Mouse (Mus musculus) megakaryocyte-erythroid progenitor cell, adult 5-6 weeks (primary cell): ENCODE results near the gene Tinagl1. TPM values are rescaled to one million over a fixed set of nuclear protein-coding genes. Genes with fewer than 3 reads are reported as not detected.

Source experiments
- total RNA-seq, 2 experiments: library from RNA; stranded (forward) in 1 of 2; stranded (reverse) in 1 of 2; fragments of 200-1000, 215-1000 nt in 1 of 2; fragments of >200 nt in 1 of 2; fragmentation: Nextera tagmentation in 1 of 2; gene quantifications; 2 replicates each; pipeline ENCODE4 v1.2.3; 2014 to 2017

Tinagl1 gene
- total RNA-seq, 2 experiments from 2014 or later, result 1.8 to 15.3 TPM

Other genes with a start within 250 kb of the Tinagl1 start
- gene Spocd1, start 245.9 kb downstream of the Tinagl1 start, total RNA-seq (2014; fragmentation: Nextera tagmentation), result not detected in 2 replicates
- gene Spocd1, start 245.9 kb downstream of the Tinagl1 start, total RNA-seq (2017), result not detected in 2 replicates
- gene Adgrb2, start 190.3 kb downstream of the Tinagl1 start, total RNA-seq (2014; fragmentation: Nextera tagmentation), result 1.2 TPM in 1 of 2 replicates, not detected in the other
- gene Adgrb2, start 190.3 kb downstream of the Tinagl1 start, total RNA-seq (2017), result not detected in 2 replicates
- gene Col16a1, start 127.3 kb downstream of the Tinagl1 start, total RNA-seq (2014; fragmentation: Nextera tagmentation), result 7.1 TPM in 1 of 2 replicates, not detected in the other
- gene Col16a1, start 127.3 kb downstream of the Tinagl1 start, total RNA-seq (2017), result 0.52 and 9.1 TPM in 2 replicates
- gene Pef1, start 72.6 kb downstream of the Tinagl1 start, total RNA-seq (2014; fragmentation: Nextera tagmentation), result 27.0 and 57.4 TPM in 2 replicates
- 8.8 and 15.2 TPM in 2 replicates for gene Pef1, start 72.6 kb downstream of the Tinagl1 start, total RNA-seq (2017)
- gene Hcrtr1, start 35.8 kb downstream of the Tinagl1 start, total RNA-seq (2014; fragmentation: Nextera tagmentation), result not detected in 2 replicates
- not detected in 2 replicates for gene Hcrtr1, start 35.8 kb downstream of the Tinagl1 start, total RNA-seq (2017)
- not detected in 2 replicates for gene Gm853, start 47.3 kb upstream of the Tinagl1 start, total RNA-seq (2014; fragmentation: Nextera tagmentation)
- not detected in 2 replicates for gene Gm853, start 47.3 kb upstream of the Tinagl1 start, total RNA-seq (2017)
- gene Serinc2, start 104.1 kb upstream of the Tinagl1 start, total RNA-seq (2014; fragmentation: Nextera tagmentation), result not detected in 2 replicates
- gene Serinc2, start 104.1 kb upstream of the Tinagl1 start, total RNA-seq (2017), result not detected in 2 replicates
- gene Fabp3, start 133.5 kb upstream of the Tinagl1 start, total RNA-seq (2014; fragmentation: Nextera tagmentation), result not detected in 2 replicates
- gene Fabp3, start 133.5 kb upstream of the Tinagl1 start, total RNA-seq (2017), result not detected in 2 replicates
- gene Gm10570, start 133.6 kb upstream of the Tinagl1 start, total RNA-seq (2014; fragmentation: Nextera tagmentation), result not detected in 2 replicates
- not detected in 2 replicates for gene Gm10570, start 133.6 kb upstream of the Tinagl1 start, total RNA-seq (2017)
- 37.6 and 62.0 TPM in 2 replicates for gene Zcchc17, start 184.8 kb upstream of the Tinagl1 start, total RNA-seq (2014; fragmentation: Nextera tagmentation)
- 80.6 and 99.6 TPM in 2 replicates for gene Zcchc17, start 184.8 kb upstream of the Tinagl1 start, total RNA-seq (2017)
- gene Snrnp40, start 185.0 kb upstream of the Tinagl1 start, total RNA-seq (2014; fragmentation: Nextera tagmentation), result 96.3 and 106 TPM in 2 replicates
- 83.7 and 96.3 TPM in 2 replicates for gene Snrnp40, start 185.0 kb upstream of the Tinagl1 start, total RNA-seq (2017)